Mouse (Mus musculus) CH12.LX (cell line): ENCODE data around the gene Arf3. TPM values are rescaled to one million over a fixed set of nuclear protein-coding genes. Genes with fewer than 3 reads are reported as not detected.

Experiments used
- DNase-seq: peaks from one replicate; pipeline ENCODE4 v3.0.0-alpha.2; 2013; ENCODE audit errors: extremely low read depth
- H3K27ac ChIP-seq: 2 replicates; pipeline ENCODE4 v1.5.1; 2012; ENCODE audit warnings: low read depth, mild to moderate bottlenecking, control low read depth, moderate library complexity; ENCODE audit not compliant: insufficient read depth
- H3K27me3 ChIP-seq: replicated peaks from 2 replicates; pipeline ENCODE3; 2012; ENCODE audit warnings: inconsistent platforms
- H3K36me3 ChIP-seq, 2 experiments: replicated peaks in 1 of 2; 2 replicates each; pipeline versions ENCODE3 to v1.6.1; 2012; ENCODE audit warnings: inconsistent platforms in 1 of 2, low read length in 1 of 2, mild to moderate bottlenecking in 1 of 2, mixed read lengths in 1 of 2, moderate library complexity in 1 of 2; ENCODE audit not compliant: control insufficient read depth in 1 of 2, insufficient read depth in 1 of 2
- H3K4me1 ChIP-seq, 2 experiments: 2 replicates each; pipeline ENCODE4 v1.6.1; 2012; ENCODE audit warnings: inconsistent platforms in 1 of 2, moderate library complexity in 1 of 2; ENCODE audit not compliant: insufficient read depth in 2 of 2, control insufficient read depth in 1 of 2
- H3K4me2 ChIP-seq: 2 replicates; pipeline ENCODE4 v1.6.1; 2012; ENCODE audit warnings: low read depth, mild to moderate bottlenecking, control low read depth; ENCODE audit not compliant: poor library complexity, insufficient read depth, severe bottlenecking
- H3K4me3 ChIP-seq, 3 experiments: fragments of 150-350 bp in 1 of 3; sonication (generic) in 1 of 3; replicated peaks in 1 of 3; 2 replicates each; pipeline versions ENCODE3 to v1.5.1; 2011 to 2012; ENCODE audit warnings: low read depth in 2 of 3, low read length in 2 of 3, mild to moderate bottlenecking in 2 of 3, moderate library complexity in 2 of 3, control low read depth in 1 of 3, improper control_type of control experiment in 1 of 3, inconsistent platforms in 1 of 3, mixed read lengths in 1 of 3; ENCODE audit not compliant: poor library complexity in 1 of 3
- H3K79me2 ChIP-seq: replicated peaks from 2 replicates; pipeline ENCODE4 v1.6.1; 2012; ENCODE audit warnings: mild to moderate bottlenecking, moderate library complexity; ENCODE audit not compliant: control insufficient read depth, poor library complexity, insufficient read depth, severe bottlenecking; ENCODE audit errors: extremely low read depth
- H3K9ac ChIP-seq: 2 replicates; pipeline ENCODE4 v1.6.1; 2012; ENCODE audit warnings: low read depth, mild to moderate bottlenecking, control low read depth, moderate library complexity; ENCODE audit not compliant: insufficient read depth
- H3K9me3 ChIP-seq: replicated peaks from 2 replicates; pipeline ENCODE3; 2012; ENCODE audit warnings: low read length, inconsistent platforms, mixed read lengths
- CHD1 ChIP-seq: IDR thresholded peaks from 2 replicates; pipeline ENCODE4 v1.6.1; 2012; ENCODE audit warnings: low read depth, low read length, improper control_type of control experiment, inconsistent platforms
- CHD2 ChIP-seq: IDR thresholded peaks from 2 replicates; pipeline ENCODE4 v1.6.1; 2011; ENCODE audit warnings: low read length, improper control_type of control experiment
- CTCF ChIP-seq, 2 experiments: IDR thresholded peaks in 1 of 2; conservative IDR thresholded peaks in 1 of 2; 2 replicates each; pipeline ENCODE4 v1.5.1; 2011 to 2012; ENCODE audit warnings: low read depth in 2 of 2, low read length in 2 of 2, improper control_type of control experiment in 1 of 2, inconsistent platforms in 1 of 2, mild to moderate bottlenecking in 1 of 2, moderate library complexity in 1 of 2
- E2F4 ChIP-seq: IDR thresholded peaks from 2 replicates; pipeline ENCODE4 v1.6.1; 2011; ENCODE audit warnings: low read depth, low read length, improper control_type of control experiment; ENCODE audit not compliant: insufficient replicate concordance
- EP300 ChIP-seq: IDR thresholded peaks from 2 replicates; pipeline ENCODE4 v1.6.1; 2011; ENCODE audit warnings: low read length, improper control_type of control experiment
- GABPA ChIP-seq: IDR thresholded peaks from 2 replicates; pipeline ENCODE4 v1.6.1; 2012; ENCODE audit warnings: low read depth, low read length, improper control_type of control experiment, inconsistent platforms; ENCODE audit not compliant: insufficient replicate concordance
- IRF4 ChIP-seq: IDR thresholded peaks from 2 replicates; pipeline ENCODE4 v1.6.1; 2014; ENCODE audit warnings: low read depth, mild to moderate bottlenecking, inconsistent platforms, low read length, improper control_type of control experiment
- MEF2A ChIP-seq: IDR thresholded peaks from 2 replicates; pipeline ENCODE4 v1.6.1; 2014; ENCODE audit warnings: low read depth, mild to moderate bottlenecking, inconsistent platforms, low read length, improper control_type of control experiment, borderline replicate concordance
- MXI1 ChIP-seq: IDR thresholded peaks from 2 replicates; pipeline ENCODE4 v1.6.1; 2011; ENCODE audit warnings: mild to moderate bottlenecking, low read depth, low read length, improper control_type of control experiment
- NRF1 ChIP-seq: IDR thresholded peaks from 2 replicates; pipeline ENCODE4 v1.6.1; 2014; ENCODE audit warnings: low read depth, mild to moderate bottlenecking, inconsistent platforms, low read length, improper control_type of control experiment, moderate library complexity
- POLR2A ChIP-seq: IDR thresholded peaks from 2 replicates; pipeline ENCODE4 v1.6.1; 2011; ENCODE audit warnings: low read depth, mild to moderate bottlenecking, improper control_type of control experiment, low read length
- POLR2AphosphoS2 ChIP-seq: IDR thresholded peaks from 2 replicates; pipeline ENCODE4 v1.6.1; 2011; ENCODE audit warnings: low read depth, low read length, improper control_type of control experiment
- RAD21 ChIP-seq: IDR thresholded peaks from 2 replicates; pipeline ENCODE4 v1.6.1; 2011; ENCODE audit warnings: low read depth, mild to moderate bottlenecking, low read length, improper control_type of control experiment, moderate library complexity
- UBTF ChIP-seq: IDR thresholded peaks from 2 replicates; pipeline ENCODE4 v1.6.1; 2012; ENCODE audit warnings: low read depth, mild to moderate bottlenecking, inconsistent platforms, low read length, improper control_type of control experiment, moderate library complexity
- ZC3H11A ChIP-seq: IDR thresholded peaks from 2 replicates; pipeline ENCODE4 v1.6.1; 2012; ENCODE audit warnings: low read depth, mild to moderate bottlenecking, inconsistent platforms, low read length, improper control_type of control experiment
- ZMIZ1 ChIP-seq: IDR thresholded peaks from 2 replicates; pipeline ENCODE4 v1.6.1; 2012; ENCODE audit warnings: low read depth, mild to moderate bottlenecking, inconsistent platforms, low read length, improper control_type of control experiment
- ZNF384 ChIP-seq: IDR thresholded peaks from 2 replicates; pipeline ENCODE4 v1.6.1; 2012; ENCODE audit warnings: low read depth, low read length, improper control_type of control experiment, inconsistent platforms
- dilution Hi-C: fragments of 300-500 bp; cut with MboI; formaldehyde crosslinking; loops from 2 replicates; pipeline ENCODE4 v1.14.3; 2020; ENCODE audit warnings: low sequenced_read_pairs; ENCODE audit not compliant: extremely low pct_unique_long_range_greater_than_20kb, extremely low pct_ligation_motif_present
- in situ Hi-C: fragments of 300-500 bp; cut with MboI; formaldehyde crosslinking; loops from 3 replicates; pipeline ENCODE4 v1.14.3; 2019; ENCODE audit warnings: low sequenced_read_pairs, low pct_ligation_motif_present, low pct_unique_long_range_greater_than_20kb, mixed read lengths
- polyA plus RNA-seq: library from polyadenylated mRNA; unstranded; fragments of >175 nt; gene quantifications from 2 replicates; pipeline ENCODE4 v1.2.1, GENCODE M21; 2012; ENCODE audit warnings: low read depth; ENCODE audit not compliant: insufficient read length
- total RNA-seq, 2 experiments: library from RNA; depleted of rRNA; stranded (reverse); fragments of 300-350 nt in 1 of 2; fragments of >200 nt in 1 of 2; gene quantifications; 2 replicates each; pipeline ENCODE4 v1.2.3; 2012 to 2014

The Arf3 gene
- total and polyA plus RNA-seq, 3 experiments, result 32.5 to 182 (median 41.0) TPM

GRCm38 (mm10) chr15:98806071-98806808 lies 43.2 kb upstream of the Arf3 start:
- no peak overlapping the region for H3K4me3 ChIP-seq
- dilution Hi-C loops (no loop called here), in situ Hi-C loops (no loop called here)
- no peak overlapping the region for H3K4me2 ChIP-seq
- no peak for TF ChIP-seq ZC3H11A
- TF ChIP-seq POLR2A, result no peak
- TF ChIP-seq RAD21, result no peak
- TF ChIP-seq CHD1, result no peak
- TF ChIP-seq CTCF (conservative IDR thresholded peaks at IDR 0.05 in 1 of 2, IDR thresholded peaks at IDR 0.05 in 1 of 2; ENCODE audit: low read depth in 2 of 2, low read length in 2 of 2), result no peak
- no peak for TF ChIP-seq EP300
- no peak for TF ChIP-seq MXI1
- TF ChIP-seq E2F4, result no peak
- no peak for TF ChIP-seq GABPA
- TF ChIP-seq MEF2A, result no peak
- no peak for TF ChIP-seq IRF4
- TF ChIP-seq ZMIZ1, result no peak
- TF ChIP-seq POLR2AphosphoS2, result no peak
- no peak for DNase-seq
- no peak overlapping the region for H3K9ac ChIP-seq
- no peak overlapping the region for H3K27ac ChIP-seq
- peaks cover 69% of the 10 kb centered on the region for H3K27me3 ChIP-seq
- no peaks in the 10 kb centered on the region for H3K79me2 ChIP-seq
- peaks cover 5 to 32% of the 10 kb centered on the region in 2 experiments; a peak in 2 of 4 replicates for H3K4me1 ChIP-seq
- H3K9me3 ChIP-seq, result peaks cover 16% of the 10 kb centered on the region
- H3K36me3 ChIP-seq, result peaks cover 0 to 10% of the 10 kb centered on the region in 2 experiments

GRCm38 (mm10) chr15:98805324-98806040 lies 42.5 kb upstream of the Arf3 start:
- dilution Hi-C loops, result no loop called here
- Histone ChIP-seq H3K9ac (no peak overlapping the region), H3K4me3 (no peak overlapping the region), H3K79me2 (no peaks in the 10 kb centered on the region), H3K4me1 (peaks cover 5 to 27% of the 10 kb centered on the region in 2 experiments; a peak in 2 of 4 replicates), H3K9me3 (peaks cover 16% of the 10 kb centered on the region), H3K27ac (no peak overlapping the region), H3K4me2 (no peak overlapping the region), H3K36me3 (peaks cover 0 to 3% of the 10 kb centered on the region in 2 experiments), H3K27me3 (peaks cover 77% of the 10 kb centered on the region)
- TF ChIP-seq CHD2, result no peak
- no peak for TF ChIP-seq ZNF384
- no peak for TF ChIP-seq NRF1
- no peak for TF ChIP-seq UBTF
- TF ChIP-seq E2F4, result no peak
- DNase-seq, result no peak
- in situ Hi-C loops, result no loop called here
